ENCODE assay signal across 8 mouse cellular contexts in genomic region chr19:42035456-42036248, GRCm38 (mm10). TPM values are rescaled to one million over a fixed set of nuclear protein-coding genes. Genes with fewer than 3 reads are reported as not detected.
DNase-seq lines count a peak whose midpoint lies in the region; ATAC-seq lines count a peak whose summit lies in the region.

TSS of gene Ankrd2 (plus strand) at chr19:42036000.

- H3K9ac ChIP-seq in hindbrain, embryonic 13.5 days = no peak within 1 kb of the TSS

- H3K4me3 ChIP-seq in hindbrain, embryonic 13.5 days = no peak within 1 kb of the TSS

- H3K36me3 ChIP-seq in hindbrain, embryonic 13.5 days = peaks cover 11% of the 10 kb centered on the region

- H3K27ac ChIP-seq in hindbrain, embryonic 13.5 days = no peak within 1 kb of the TSS

- peak; percentile 92 for ATAC-seq in frontal cortex, adult (ENCODE audit: low TSS enrichment)
- peak; percentile 84 for ATAC-seq in hindbrain, embryonic 13.5 days (ENCODE audit: low FRiP score)

- no peaks in the 10 kb centered on the region for H3K27me3 ChIP-seq in hindbrain, embryonic 13.5 days

- H3K9me3 ChIP-seq in hindbrain, embryonic 13.5 days = no peaks in the 10 kb centered on the region

- no peak within 1 kb of the TSS for H3K4me2 ChIP-seq in hindbrain, embryonic 13.5 days

- H3K4me1 ChIP-seq in hindbrain, embryonic 13.5 days (replicated peaks) = peaks cover 14% of the 10 kb centered on the region

- WGBS in hindbrain, embryonic 13.5 days = 66% methylated on average over 19 of the region's 19 CpGs

- peak; percentile 64 for DNase-seq in MEL-GATA-1-ER (ENCODE audit: extremely low read depth, low read depth)
- DNase-seq in cerebellum, adult 8-10 months = peak; percentile 88
- DNase-seq in layer of hippocampus, postnatal 14 days (ENCODE audit: low spot score in 2 of 2) = peak; percentile 77 to 85
- DNase-seq in lung, postnatal 10 days = peak; percentile 94
- peak; percentile 45 for DNase-seq in retina, adult 2 months (ENCODE audit: low read depth, low spot score)
- DNase-seq in thymus, postnatal 25 days = peak; percentile 80

RNA-seq across cellular contexts. Expression of gene Ankrd2, which starts in this region (rescaled TPM):
- polyA plus RNA-seq in hindbrain, embryonic 13.5 days (2015; fragmentation: Nextera tagmentation; extraction: Ambion mirVana) = 0.35 and 0.53 TPM in 2 replicates
- under 1 TPM; 0.30 to 0.45 TPM for total RNA-seq in layer of hippocampus, postnatal 14 days (2021)

Comparison
In these comparisons a context has a peak if more than half of its experiments do, and no peak if none do; other contexts are left out.
1. Peak in ATAC-seq in hindbrain, embryonic 13.5 days; RNA of the gene not detected or under 1 TPM.
2. Peak in DNase-seq in layer of hippocampus, postnatal 14 days; RNA of the gene not detected or under 1 TPM.